Mouse (Mus musculus) T-cell, adult 2 months (primary cell): ENCODE results near the gene Cdh7.
"Not testable (repeated sequence)": the region's sequence is repeated elsewhere in the genome, so short reads cannot be mapped to it uniquely, and the experiment has no call there.

Experiments used
- DNase-seq: peaks from one replicate; pipeline ENCODE4 v3.0.0; 2022; ENCODE audit warnings: low spot score

Gene Cdh7

GRCm38 (mm10) chr1:109982064-109982808 lies at the start of gene Cdh7:
TSS of gene Cdh7 (plus strand) at chr1:109982431.
- DNase-seq: no peak

GRCm38 (mm10) chr1:109932674-109933073 lies 49.6 kb upstream of the Cdh7 start:
- DNase-seq: no peak

- no peak for DNase-seq
These were observed 33.7 kb upstream of the Cdh7 start for GRCm38 (mm10) chr1:109948571-109948970.

GRCm38 (mm10) chr1:109971721-109972425 lies 10.4 kb upstream of the Cdh7 start:
- DNase-seq: no peak

GRCm38 (mm10) chr1:109972426-109973015 lies 9.7 kb upstream of the Cdh7 start:
- DNase-seq: no peak

GRCm38 (mm10) chr1:109982809-109983536 lies 742 bp downstream of the Cdh7 start:
- no peak for DNase-seq

- DNase-seq: no peak
These were observed 1.3 kb downstream of the Cdh7 start for GRCm38 (mm10) chr1:109983537-109983912.

- no peak for DNase-seq
These were observed 2.5 kb downstream of the Cdh7 start for GRCm38 (mm10) chr1:109984776-109985175.

GRCm38 (mm10) chr1:109985468-109985867 lies 3.2 kb downstream of the Cdh7 start:
- DNase-seq: no peak

GRCm38 (mm10) chr1:109989541-109989940 lies 7.3 kb downstream of the Cdh7 start:
- DNase-seq: no peak

GRCm38 (mm10) chr1:109993906-109994305 lies 11.7 kb downstream of the Cdh7 start:
- no peak for DNase-seq

GRCm38 (mm10) chr1:110004451-110004850 lies 22.2 kb downstream of the Cdh7 start:
- DNase-seq: no peak

GRCm38 (mm10) chr1:110005038-110005437 lies 22.8 kb downstream of the Cdh7 start:
- no peak for DNase-seq

- no peak for DNase-seq
These were observed 29.9 kb downstream of the Cdh7 start for GRCm38 (mm10) chr1:110012153-110012552.

- DNase-seq: no peak
These were observed 74.1 kb downstream of the Cdh7 start for GRCm38 (mm10) chr1:110056317-110056716.

GRCm38 (mm10) chr1:110067405-110067804 lies 85.2 kb downstream of the Cdh7 start:
- no peak for DNase-seq

GRCm38 (mm10) chr1:110078471-110078870 lies 96.2 kb downstream of the Cdh7 start:
- no peak for DNase-seq

GRCm38 (mm10) chr1:110118071-110118470 lies 135.8 kb downstream of the Cdh7 start:
- DNase-seq: no peak

GRCm38 (mm10) chr1:110118862-110119261 lies 136.6 kb downstream of the Cdh7 start:
- DNase-seq: no peak

- DNase-seq: not testable (repeated sequence)
These were observed 189.2 kb downstream of the Cdh7 start for GRCm38 (mm10) chr1:110171459-110171858.
